Mouse (Mus musculus) heart, adult 18-20 months (tissue): ENCODE data around the gene Abhd4. TPM values are rescaled to one million over a fixed set of nuclear protein-coding genes. Genes with fewer than 3 reads are reported as not detected.

Experiments
- DNase-seq, 2 experiments: peaks; one replicate each; pipeline ENCODE4 v3.0.0; 2021 to 2022; ENCODE audit warnings: mixed read lengths in 1 of 2
- total RNA-seq, 2 experiments: library from RNA; stranded (reverse); gene quantifications; 2 replicates each; pipeline ENCODE4 v1.2.3; 2021

Abhd4 gene
- total RNA-seq, 2 experiments from 2014 or later, result 38.2 to 43.4 TPM

GRCm38 (mm10) chr14:54276446-54276845 lies 22.5 kb downstream of the Abhd4 start:
- DNase-seq, result no peak

GRCm38 (mm10) chr14:54284839-54285238 lies 30.9 kb downstream of the Abhd4 start, which contains the start of gene Olfr49:
Gene Olfr49, minus strand, starts transcription at chr14:54284939.
- no peak for DNase-seq

- DNase-seq, result peak; percentile 12 to 18
These were observed 46.1 kb downstream of the Abhd4 start for GRCm38 (mm10) chr14:54300136-54300535.

- DNase-seq, result no peak
These were observed 46.7 kb downstream of the Abhd4 start for GRCm38 (mm10) chr14:54300676-54301075.

- no peak for DNase-seq
These were observed 57.8 kb downstream of the Abhd4 start for GRCm38 (mm10) chr14:54311763-54312162.

Other genes with a start within 250 kb of the Abhd4 start
- 100 to 1,000 TPM; 107 to 112 TPM for gene Dad1, start 84 bp upstream of the Abhd4 start, total RNA-seq
- not detected for gene Olfr49, start 30.8 kb downstream of the Abhd4 start, total RNA-seq
- 10 to 100 TPM; 82.6 to 90.6 TPM for gene Oxa1l, start 106.6 kb downstream of the Abhd4 start, total RNA-seq
- 1 to 10 TPM; 4.8 to 6.5 TPM for gene Slc7a7, start 163.6 kb downstream of the Abhd4 start, total RNA-seq
- 100 to 1,000 TPM; 122 to 150 TPM for gene Mrpl52, start 172.7 kb downstream of the Abhd4 start, total RNA-seq
- 10 to 100 TPM; 12.4 to 15.3 TPM for gene Mmp14, start 177.4 kb downstream of the Abhd4 start, total RNA-seq
- 10 to 100 TPM; 40.0 to 47.8 TPM for gene Lrp10, start 209.9 kb downstream of the Abhd4 start, total RNA-seq
- not detected for gene Rem2, start 221.9 kb downstream of the Abhd4 start, total RNA-seq